Mouse (Mus musculus) bone marrow, adult 2 months (tissue): ENCODE data around the gene Cntn5. TPM values are rescaled to one million over a fixed set of nuclear protein-coding genes. Genes with fewer than 3 reads are reported as not detected.

Experiments used
- H3K27ac ChIP-seq: fragments of 200-500 bp; 2 replicates; pipeline ENCODE4 v1.5.1; 2012; ENCODE audit warnings: low read depth, mild to moderate bottlenecking, control low read depth, inconsistent platforms, low read length; ENCODE audit not compliant: control insufficient read depth, poor library complexity, insufficient read depth
- H3K4me1 ChIP-seq: fragments of 200-500 bp; 2 replicates; pipeline ENCODE4 v1.6.1; 2011; ENCODE audit warnings: low read length; ENCODE audit not compliant: control insufficient read depth, insufficient read depth
- H3K4me3 ChIP-seq: fragments of 200-500 bp; replicated peaks from 2 replicates; pipeline ENCODE3; 2011; ENCODE audit warnings: mild to moderate bottlenecking, low read depth, low read length, control low read depth; ENCODE audit not compliant: control insufficient read depth
- CTCF ChIP-seq: fragments of 200-500 bp; IDR thresholded peaks from 2 replicates; pipeline ENCODE4 v1.5.1; 2011; ENCODE audit warnings: low read length, control low read depth; ENCODE audit not compliant: control insufficient read depth, insufficient read depth
- POLR2A ChIP-seq: fragments of 200-500 bp; IDR thresholded peaks from 2 replicates; pipeline ENCODE4 v1.6.1; 2011; ENCODE audit warnings: low read depth, mild to moderate bottlenecking, control low read depth, low read length, borderline replicate concordance; ENCODE audit not compliant: control insufficient read depth
- WGBS: fragments of 180-500 bp; shearing (Covaris S2); methylation state at CpG from one replicate; pipeline ENCODE4 v1.1.7; 2018; 5-methylcytosine and 5-hydroxymethylcytosine counted together
- polyA plus RNA-seq: library from polyadenylated mRNA; stranded (reverse); fragments of >200 nt; gene quantifications from 2 replicates; pipeline ENCODE4 v1.2.4, GENCODE M21; 2011; ENCODE audit warnings: low replicate concordance; ENCODE audit not compliant: missing spikeins, insufficient read depth, insufficient read length

Cntn5 gene
- polyA plus RNA-seq, 1 experiment, result not detected

GRCm38 (mm10) chr9:10525915-10526667 lies 378.5 kb downstream of the Cntn5 start:
- WGBS, result 72% methylated on average over 7 of the region's 7 CpGs
- Histone ChIP-seq H3K4me1 (no peaks in the 10 kb centered on the region), H3K27ac (no peak overlapping the region), H3K4me3 (no peak overlapping the region)
- TF ChIP-seq POLR2A, result no peak
- no peak for TF ChIP-seq CTCF

- WGBS, result 51% methylated on average over 4 of the region's 4 CpGs
- Histone ChIP-seq H3K4me1 (no peaks in the 10 kb centered on the region), H3K4me3 (no peak overlapping the region), H3K27ac (no peak overlapping the region)
- TF ChIP-seq CTCF, result no peak
- no peak for TF ChIP-seq POLR2A
Observed at GRCm38 (mm10) chr9:10522604-10523003, 382.0 kb downstream of the Cntn5 start.

- TF ChIP-seq CTCF (no peak), POLR2A (no peak)
- no peaks in the 10 kb centered on the region for H3K4me1 ChIP-seq
- H3K27ac ChIP-seq, result no peak overlapping the region
- WGBS, result 84% methylated on average over 1 of the region's 1 CpGs
- no peak overlapping the region for H3K4me3 ChIP-seq
Observed at GRCm38 (mm10) chr9:10521054-10521453, 383.5 kb downstream of the Cntn5 start.

GRCm38 (mm10) chr9:10492243-10492642 lies 412.3 kb downstream of the Cntn5 start:
- no peaks in the 10 kb centered on the region for H3K4me1 ChIP-seq
- TF ChIP-seq POLR2A (no peak), CTCF (no peak)
- H3K4me3 ChIP-seq, result no peak overlapping the region

GRCm38 (mm10) chr9:10471484-10472125 lies 433.0 kb downstream of the Cntn5 start:
- TF ChIP-seq POLR2A (no peak), CTCF (no peak)
- Histone ChIP-seq H3K4me3 (no peak overlapping the region), H3K27ac (no peak overlapping the region), H3K4me1 (no peaks in the 10 kb centered on the region)
- 69% methylated on average over 4 of the region's 4 CpGs for WGBS

More at GRCm38 (mm10) chr9:10492243-10492642, 412.3 kb downstream of the Cntn5 start:
- no peak overlapping the region for H3K27ac ChIP-seq

- H3K4me1 ChIP-seq, result no peaks in the 10 kb centered on the region
- H3K4me3 ChIP-seq, result no peak overlapping the region
- TF ChIP-seq CTCF, result no peak
- TF ChIP-seq POLR2A, result no peak
Observed at GRCm38 (mm10) chr9:10464758-10465157, 439.8 kb downstream of the Cntn5 start.

GRCm38 (mm10) chr9:10457900-10458299 lies 446.7 kb downstream of the Cntn5 start:
- no peak for TF ChIP-seq POLR2A
- no peak for TF ChIP-seq CTCF
- 59% methylated on average over 3 of the region's 3 CpGs for WGBS
- Histone ChIP-seq H3K4me1 (no peaks in the 10 kb centered on the region), H3K27ac (no peak overlapping the region), H3K4me3 (no peak overlapping the region)

More at GRCm38 (mm10) chr9:10464758-10465157, 439.8 kb downstream of the Cntn5 start:
- H3K27ac ChIP-seq, result no peak overlapping the region

GRCm38 (mm10) chr9:10448987-10449563 lies 455.5 kb downstream of the Cntn5 start:
- TF ChIP-seq CTCF (no peak), POLR2A (no peak)
- Histone ChIP-seq H3K4me3 (no peak overlapping the region), H3K27ac (no peak overlapping the region), H3K4me1 (no peaks in the 10 kb centered on the region)
- 71% methylated on average over 3 of the region's 3 CpGs for WGBS
